Mouse (Mus musculus) heart, adult 11 months (tissue): ENCODE results near the gene Edar.
A peak's percentile ranks its signal among the peaks of the same experiment; 100 is the strongest.

Source experiments
- DNase-seq: peaks from one replicate; pipeline ENCODE4 v3.0.0; 2022

Gene Edar

DNA sequence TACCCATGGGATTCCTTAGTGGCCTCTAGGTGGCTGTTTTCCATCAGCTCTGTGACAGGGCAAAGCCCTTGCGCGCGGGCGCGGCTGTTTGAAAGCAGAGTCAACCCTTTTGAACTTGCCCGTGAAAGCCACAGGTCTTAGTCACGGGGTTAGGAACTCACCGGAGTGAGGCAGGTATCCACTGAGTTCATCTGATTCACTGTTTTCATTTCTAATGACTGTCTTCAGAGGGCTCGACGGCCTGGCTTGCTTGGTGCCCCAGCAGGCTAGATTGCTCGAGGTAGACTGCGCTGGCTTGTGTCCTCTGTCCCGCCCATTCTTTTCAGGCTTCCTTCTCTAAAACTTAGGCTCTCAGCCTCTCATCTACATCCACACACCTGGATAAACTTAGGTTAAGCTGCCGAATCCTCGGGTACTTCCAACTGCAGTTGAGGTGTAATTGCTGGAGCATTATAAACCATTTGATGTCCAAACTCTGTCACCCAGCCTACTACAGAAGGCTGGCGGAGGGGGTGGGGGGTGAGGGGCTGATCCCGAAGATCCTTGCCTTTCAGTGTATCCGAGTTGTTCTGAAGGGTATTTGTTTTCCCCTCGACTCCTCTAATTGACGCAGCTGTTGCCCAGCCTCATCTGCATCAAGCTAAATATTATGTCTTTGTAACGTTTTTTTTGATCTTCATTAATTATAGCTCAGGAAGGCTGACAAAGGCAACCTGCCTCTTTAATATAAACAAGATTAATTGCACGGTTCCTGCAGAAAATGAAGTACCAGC is 24.0 kb downstream of the Edar start:
- DNase-seq = no peak

DNA sequence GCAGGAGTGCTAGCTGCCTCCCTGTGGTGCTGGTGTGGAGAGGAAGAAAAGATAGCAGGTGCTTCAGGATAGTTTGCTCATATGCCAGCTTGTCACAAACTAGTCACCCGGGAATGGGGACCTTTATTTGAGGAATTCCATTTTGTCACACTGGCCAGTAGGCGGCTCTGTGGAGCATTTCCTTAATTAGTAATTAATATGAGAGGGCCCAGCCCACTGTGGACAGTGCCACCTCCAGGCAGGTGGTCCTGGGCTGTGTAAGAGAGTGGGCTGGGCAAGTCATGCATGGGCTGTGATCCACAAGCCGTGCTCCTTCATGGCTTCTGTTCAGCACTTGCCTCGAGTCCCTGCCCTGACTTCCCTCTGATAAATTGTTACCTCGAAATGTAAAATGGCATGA is 26.7 kb downstream of the Edar start:
- no peak for DNase-seq

DNA sequence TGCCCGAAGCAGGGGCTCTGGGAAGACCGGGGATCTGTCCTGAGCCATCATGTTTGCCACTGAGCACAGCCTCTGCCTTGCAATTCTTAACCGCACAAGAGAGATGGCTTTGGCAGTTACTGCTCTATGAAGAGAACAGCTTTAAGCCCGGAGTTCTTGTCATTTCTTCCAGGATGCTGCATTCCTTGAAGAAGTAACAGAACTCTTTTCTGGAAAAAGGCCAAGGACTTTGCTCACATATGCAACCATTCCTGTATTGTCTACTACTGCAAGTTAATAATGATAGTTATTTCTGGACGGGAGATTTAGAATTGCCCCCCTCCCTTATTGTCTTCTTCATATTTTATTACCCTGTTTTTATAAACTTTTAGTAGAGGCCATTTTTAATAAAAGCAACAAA is 30.8 kb downstream of the Edar start:
- no peak for DNase-seq

DNA sequence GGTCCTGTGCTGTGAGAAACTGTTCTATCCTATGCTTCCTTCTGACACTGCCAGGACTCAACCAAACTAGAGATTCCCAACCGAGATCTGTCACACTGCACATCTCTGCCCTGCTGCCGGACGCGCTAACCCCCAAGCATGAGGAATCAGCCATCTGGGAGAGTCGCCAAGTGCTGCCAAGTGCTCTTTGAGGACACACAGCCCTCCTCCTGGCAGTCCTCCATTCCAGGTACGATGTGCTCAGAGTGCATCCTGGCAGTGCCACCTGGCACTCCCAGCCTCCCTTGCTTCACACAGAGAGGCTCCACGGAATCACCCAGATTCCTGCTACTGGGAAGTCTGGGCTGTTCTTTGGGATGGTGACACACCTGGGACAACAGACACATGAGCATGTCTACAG is 31.3 kb downstream of the Edar start:
- DNase-seq = no peak

DNA sequence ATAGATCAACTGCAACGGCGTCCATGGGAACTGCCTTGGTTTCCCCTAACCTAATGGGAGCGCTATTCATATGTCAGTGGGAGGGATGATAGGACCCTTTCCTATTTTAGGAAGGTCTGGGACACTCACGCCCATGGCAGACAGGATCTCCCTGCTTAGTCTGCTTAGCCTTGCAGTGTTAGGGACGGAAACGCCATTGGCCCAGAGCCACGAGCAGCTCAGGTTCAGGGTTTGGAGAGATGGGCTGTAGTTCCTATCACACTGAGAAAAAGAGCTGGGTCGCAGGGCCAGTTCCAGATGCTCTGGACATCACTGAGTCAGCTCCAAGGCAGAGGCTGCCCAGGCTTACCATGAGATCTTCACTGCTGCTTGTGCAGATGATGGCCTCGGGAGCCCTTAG is 32.5 kb downstream of the Edar start:
- DNase-seq = no peak

DNA sequence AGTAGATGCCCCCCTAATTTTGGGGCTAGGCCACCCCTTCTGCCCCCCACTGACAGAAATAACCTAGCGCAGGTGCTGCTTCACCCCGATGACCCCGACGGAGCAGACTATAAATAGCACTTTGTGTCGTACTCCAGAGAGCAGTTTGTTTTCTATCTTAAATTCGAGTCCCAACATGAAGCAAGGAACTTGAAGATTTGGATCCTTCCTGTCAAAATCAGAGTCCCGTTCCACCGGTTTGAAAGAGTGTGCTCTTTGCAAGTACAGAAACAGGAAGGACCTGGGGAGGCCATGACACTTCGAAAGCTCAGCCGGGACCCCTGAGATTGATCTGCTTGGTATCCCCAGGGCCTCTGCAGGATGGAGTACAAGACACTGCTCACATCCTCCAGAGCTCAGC is 33.8 kb downstream of the Edar start:
- no peak for DNase-seq

DNA sequence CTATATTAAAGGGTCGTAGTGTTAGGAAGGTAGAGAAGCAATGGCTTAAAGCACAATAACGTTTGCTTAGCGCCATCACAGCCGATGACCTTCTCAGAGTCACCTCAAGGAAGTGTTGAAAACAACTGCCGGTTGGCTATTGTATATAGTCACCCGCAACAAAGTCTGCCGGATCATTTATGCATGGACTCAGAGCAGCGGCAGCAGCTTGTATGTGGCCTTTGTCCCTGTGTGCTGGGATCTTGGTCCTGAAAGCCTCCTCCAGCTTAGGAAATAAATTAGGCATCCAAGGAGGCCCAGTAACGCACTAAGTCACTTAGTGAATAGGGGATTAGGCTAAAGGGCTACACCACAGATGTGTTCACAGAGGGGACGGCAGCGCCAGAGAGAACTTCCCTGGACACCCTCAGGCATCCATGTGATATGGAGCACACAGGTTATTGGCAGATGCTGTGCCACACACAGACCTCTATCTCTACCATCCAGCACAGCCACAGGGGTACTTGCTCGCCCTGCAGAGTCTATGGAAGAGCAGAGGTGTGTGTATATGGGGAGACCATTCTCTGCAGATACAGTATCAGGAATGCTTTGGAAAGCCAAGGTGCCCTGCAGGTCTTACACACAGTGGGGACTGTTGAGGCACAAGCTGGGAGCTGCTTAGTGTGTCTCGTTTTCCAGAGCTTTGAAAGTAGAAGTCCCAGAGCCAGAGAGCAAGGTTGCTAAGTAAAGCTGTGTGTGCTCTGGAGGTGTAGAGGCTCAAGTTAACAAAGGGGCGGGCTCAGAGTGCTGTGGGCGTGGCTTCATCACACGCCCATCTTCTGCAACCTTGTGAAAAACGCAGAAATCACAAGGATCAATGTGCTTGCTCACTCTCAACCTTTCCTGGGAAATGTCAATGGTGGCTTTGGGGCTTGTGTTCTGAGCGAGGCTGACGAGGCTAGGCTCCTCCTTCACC is 34.7 kb downstream of the Edar start:
- no peak for DNase-seq

DNA sequence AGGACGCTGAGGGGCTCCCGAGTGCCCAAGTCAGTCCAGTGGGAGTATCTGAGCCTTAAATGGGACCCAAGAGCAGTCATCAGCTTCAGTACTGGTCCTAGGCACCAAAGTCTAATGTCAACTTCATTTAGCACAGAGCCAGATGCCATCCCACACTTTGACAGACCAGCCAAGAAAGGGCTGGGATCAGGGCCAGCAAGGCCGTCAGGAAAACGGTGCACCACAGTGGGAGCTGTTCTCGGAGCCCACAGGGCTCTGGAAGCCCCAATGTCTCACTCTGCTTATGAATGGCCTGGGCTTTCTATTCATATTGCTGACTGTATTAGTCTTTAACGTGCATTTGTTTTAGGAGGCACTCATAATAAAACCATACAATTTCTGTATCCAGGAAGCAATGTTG is 36.2 kb downstream of the Edar start:
- no peak for DNase-seq

DNA sequence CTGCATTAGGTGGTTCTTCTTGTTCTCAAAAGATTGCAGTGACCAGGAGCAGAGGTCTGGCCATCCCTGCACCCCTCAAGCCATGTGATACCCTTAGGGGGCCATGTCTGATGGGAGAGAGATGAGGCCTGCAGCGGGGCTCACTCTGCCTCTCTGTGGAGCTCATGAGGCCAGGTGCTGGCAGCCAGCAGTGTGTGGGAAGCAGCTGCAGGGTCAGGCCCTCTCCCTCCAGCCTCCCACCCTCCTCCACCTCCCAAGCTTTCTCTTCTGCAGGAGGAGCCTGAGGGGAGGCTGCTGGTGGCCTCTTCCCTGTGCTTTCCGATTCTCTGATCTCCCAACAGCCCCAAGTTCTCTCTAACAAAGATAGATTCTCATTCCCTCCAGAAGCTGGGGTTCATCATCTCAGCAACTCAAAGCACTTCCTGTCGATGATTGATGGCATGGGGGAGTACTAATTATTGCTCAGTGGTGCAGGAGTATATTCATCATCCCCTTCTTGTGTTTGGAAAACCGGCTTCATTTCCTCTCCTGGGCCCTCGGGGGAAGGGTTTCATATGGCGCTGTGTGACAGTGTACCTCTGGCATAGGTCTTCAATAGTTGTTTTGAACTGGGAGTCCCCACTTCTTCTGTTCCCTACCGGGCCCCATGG is 38.9 kb downstream of the Edar start:
- no peak for DNase-seq

DNA sequence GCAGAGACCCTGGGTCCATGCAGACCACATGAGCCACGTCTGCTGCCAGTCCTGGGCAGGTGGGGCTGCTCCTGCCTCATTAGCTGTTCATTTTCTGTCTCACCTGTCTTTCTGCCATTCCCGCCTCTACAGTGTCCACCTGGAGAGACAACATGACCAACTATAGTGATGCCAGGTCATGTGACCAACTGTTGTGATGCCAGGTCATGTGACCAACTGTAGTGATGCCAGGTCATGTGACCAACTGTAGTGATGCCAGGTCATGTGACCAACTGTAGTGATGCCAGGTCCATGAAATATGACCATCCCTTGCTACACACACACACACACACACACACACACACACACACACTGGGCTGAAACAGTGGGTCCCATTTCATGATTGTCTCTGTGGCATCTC is 41.9 kb downstream of the Edar start:
- DNase-seq = no peak

DNA sequence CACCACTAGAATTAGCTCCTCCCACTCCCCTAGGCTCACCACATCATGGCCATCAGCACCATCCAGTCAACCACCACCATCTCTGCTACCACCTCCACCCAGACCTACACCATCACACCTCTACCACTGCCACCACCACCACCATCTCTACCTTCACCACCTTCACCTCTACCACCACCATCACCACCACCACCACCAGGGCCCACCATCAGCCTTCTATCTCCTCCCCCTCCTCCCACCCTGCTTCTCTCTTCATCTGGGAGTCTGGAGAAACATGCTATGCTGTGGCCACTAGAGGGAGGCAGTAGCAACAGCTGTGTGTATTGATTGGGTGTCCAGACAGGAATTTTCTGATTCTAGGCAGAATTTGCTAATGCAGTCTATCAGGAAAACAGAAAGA is 47.9 kb downstream of the Edar start:
- no peak for DNase-seq

DNA sequence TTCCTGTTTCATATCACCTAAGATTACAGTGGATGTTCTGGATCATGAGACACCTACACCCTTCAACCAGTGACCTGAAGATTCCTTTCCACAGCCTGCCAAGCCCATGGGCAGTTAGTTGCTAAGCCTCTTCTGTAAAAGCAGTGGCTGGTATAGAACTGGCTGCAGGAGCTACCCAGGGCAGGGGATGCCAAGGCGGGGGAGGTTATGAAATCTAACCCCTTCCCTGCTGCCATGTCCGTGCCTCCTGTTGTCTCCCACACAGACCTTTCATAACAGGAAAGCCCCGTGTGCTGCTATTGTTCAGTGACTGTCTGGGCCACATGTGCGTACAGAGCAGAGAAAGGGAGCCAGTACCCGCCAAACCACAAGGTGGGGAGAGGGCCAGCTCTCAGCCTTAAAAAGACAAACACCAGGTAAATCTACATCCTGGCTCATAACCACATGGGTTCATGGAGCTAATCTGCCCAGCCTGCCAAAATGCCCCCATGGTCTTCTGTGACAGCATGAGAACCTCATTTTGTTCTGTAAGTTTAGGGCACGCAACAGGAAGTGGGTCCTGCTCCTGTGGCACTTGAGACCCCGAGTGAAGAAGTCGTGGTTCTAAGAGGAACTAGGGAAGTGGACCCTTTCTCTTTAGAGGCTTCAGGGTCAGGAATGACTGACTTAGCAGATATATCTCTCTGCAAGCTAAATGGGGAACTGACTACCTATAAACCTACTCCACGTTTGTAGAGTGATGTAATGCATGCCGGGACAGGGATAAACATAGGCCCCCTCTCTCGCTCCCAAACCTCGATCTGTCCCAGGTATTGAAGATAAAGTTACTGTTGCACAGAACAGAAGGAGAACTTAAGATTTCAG is 50.4 kb downstream of the Edar start:
- DNase-seq = no peak

DNA sequence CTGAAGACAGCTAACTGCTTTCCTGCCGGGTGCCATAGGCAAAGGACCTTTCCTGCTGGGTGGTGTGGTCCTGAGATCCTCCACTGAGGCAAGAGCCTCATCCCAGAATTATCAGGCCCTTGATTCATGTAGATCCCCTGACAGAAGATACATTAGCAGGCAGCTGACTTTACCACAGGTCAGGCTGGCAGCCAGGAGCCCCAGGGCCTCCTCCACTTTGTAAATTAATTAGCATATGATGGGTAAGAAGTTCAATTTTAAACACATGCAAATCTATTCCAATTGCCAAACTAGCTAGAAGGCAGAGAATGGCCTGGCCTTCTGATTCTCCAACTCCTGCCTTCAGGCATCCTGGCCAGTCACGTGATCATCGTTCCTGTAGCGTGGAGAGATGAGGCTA is 56.2 kb downstream of the Edar start:
- DNase-seq = no peak

DNA sequence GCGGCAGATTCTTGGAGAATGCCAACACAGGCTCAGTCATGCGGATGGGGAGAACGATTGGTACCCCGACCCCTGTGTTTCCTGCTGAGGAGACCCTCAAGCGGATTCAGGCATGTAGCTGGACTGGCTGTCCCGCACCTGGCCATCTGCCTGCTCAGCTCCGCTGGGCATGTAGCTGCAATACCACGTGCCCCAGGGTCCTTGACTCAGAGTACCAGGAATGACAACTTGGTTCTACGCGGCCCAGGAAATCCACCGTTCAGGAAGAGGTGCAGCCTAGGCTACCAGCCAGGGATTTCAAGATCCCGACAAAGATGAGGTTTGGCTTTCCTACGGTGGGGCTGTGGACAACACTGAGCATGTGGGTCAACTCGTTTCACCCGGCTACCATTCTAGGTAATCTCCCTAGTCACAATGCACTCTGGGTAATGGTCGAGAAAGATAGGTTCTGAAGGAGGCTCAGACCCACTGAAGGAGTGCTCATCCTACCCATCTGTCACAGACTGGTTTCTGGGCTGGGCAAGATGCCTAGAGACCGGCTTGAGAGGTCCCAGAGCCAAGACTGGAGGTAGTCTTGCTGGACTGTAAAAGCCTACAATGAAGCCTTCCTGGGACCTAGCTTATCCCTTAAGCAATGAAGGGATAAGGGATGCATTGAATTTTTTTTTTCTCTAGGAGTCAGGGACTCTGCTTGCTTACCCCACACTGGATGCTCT is 56.8 kb downstream of the Edar start:
- no peak for DNase-seq

DNA sequence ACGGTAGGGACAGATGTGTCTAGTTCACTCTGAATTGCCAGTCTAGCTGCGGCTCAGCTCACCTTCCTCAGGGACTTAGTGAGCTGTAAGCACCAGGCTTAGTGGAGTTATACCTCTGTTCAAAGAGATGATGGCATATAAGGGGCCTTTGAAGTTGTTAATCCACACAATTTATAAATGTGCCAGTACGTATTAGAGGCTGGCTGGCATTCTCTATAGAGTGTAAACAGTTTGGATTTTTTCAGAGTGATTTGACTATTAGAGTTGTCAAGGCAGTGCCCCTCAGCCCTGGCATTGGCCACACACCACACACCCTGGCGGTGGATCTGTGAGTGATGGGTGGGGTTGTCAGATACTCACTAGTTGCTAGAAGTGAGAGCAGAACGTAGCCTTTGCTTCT is 58.9 kb downstream of the Edar start:
- no peak for DNase-seq

DNA sequence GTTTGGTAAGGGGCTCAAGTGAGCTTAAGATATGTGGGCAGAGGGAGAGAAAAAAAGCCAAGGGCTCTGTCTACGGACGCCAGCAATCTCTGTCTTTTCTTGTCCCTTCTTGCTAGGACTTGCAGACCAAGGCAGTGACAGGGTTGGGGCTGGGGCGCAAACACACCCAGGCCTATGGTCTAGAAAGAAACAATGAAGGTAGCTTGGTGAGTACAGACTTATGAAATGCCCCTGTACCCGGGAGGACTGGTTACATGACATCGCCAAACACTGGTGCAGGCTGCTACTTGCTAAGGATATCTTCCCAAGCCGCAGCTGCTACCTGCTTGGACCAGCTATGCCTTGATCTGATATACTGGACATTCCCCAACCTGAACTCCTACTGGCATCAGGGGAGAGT is 60.9 kb downstream of the Edar start:
- DNase-seq = no peak

DNA sequence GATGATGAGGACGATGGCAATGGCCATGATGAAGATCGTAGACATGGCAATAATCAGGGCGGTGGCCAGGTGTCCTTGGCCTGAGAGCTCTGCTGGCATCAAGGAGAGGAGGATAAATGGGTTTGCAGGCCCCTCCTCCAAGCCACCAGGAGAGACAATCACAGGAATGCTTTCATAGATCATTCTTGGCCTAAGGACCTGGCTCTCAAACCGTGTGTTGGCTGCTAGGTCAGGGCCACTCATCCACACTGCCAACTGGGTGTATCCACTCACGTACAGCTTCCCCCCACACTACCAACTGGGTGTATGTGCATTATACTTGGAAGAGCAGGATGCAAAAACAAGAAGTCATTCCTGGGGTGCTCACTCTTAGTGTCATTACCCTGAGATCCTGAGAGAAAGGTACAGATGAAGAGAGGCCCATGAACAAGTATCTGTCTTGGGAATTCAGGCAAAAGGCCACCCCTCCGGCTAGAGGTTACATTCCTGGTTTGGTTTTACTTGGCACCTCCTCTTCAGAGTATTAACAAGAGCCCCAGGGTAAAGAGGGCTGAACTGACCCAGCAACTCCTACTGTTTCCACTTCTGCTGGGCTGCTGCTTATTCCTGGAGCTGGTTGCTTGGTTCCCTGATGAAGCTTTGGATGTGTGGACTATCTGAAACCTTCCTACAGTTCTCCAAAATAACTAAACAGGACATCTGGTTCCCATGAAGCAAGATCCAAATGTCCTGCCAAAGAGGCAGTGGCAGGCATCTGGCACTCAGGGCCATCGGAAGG is 64.8 kb downstream of the Edar start:
- peak; percentile 95 for DNase-seq

DNA sequence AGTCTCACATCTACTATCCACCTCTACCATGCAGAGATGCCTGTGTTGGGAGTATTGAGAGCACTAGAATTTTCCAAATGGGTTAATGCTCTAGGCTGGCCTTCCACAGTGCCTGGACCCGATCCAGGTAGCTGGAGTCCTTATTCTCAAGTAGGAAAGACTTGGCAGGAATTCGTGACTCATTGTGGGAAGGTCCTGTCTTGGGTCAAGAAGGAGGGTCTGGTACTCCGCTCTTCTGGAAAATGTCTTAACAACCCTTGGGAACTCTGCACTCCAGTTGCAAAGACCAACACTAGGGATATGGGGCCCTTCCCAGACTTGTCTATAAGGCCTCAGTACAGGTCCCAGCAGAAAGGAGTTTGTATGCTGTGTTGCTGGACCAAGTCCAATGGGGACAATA is 66.6 kb downstream of the Edar start:
- DNase-seq = peak; percentile 74

DNA sequence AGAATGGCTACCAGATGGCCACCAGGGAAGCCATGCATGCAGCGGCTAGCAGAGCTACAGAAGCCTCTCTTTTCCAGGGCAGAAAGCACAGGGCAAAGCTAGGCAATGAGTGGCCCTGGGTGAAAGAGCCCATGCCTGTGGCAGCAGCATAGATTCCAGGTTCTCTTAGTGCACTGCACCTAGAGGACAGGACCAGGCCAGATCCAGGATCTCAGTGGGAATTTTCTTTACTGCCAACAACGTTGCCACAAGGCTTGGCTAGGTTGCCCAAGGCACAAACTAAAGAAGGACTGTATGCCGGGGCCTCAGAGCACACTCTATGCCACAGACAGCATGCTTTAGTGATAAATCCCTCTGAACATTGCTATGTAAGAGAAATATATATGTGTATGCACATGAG is 69.1 kb downstream of the Edar start:
- peak; percentile 61 for DNase-seq

DNA sequence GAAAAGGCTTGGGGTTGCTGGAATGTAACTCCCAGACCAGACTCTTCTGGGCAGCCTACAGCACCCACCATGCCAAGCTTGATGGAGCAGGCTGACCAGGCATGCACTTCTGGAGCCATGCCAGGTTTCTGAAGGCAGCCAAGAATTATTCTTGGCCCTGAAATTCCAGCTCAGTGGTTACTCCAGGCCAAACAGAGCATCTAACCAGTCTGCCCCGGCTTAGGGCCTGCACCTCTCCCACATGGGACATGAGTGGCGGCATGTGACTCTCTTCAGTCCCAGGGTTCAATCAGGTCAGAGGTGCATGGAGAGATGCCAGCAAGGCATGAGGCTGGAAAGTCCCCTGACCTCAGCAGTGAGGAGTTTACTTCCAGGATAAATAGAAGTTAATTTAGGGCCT is 70.7 kb downstream of the Edar start:
- DNase-seq = peak; percentile 98

DNA sequence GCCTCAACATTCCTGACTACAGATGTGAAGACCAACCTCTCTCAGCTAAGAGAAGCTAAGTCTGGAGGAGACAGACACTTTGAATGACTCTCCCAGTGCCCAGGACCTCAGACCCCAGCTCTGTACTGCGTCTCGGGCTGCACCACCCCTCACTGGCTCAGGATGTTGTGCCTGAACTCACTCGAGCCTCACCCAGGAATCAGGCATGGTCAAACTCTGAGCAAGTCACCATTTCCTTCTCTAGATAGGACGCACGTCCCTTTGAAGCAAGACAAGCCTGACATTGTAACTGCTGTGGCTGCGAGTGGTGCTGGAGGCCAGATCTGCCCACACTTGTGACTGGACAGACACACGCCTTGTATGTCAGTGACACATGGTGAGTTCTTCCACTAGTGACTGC is 73.5 kb downstream of the Edar start:
- DNase-seq = peak; percentile 79
